Mouse (Mus musculus) ovary, adult 18-20 months (tissue): Measurements from ENCODE around the gene Tmem170.
A peak's percentile ranks its signal among the peaks of the same experiment; 100 is the strongest.
"Not testable (repeated sequence)": the region's sequence is repeated elsewhere in the genome, so short reads cannot be mapped to it uniquely, and the experiment has no call there.

ENCODE experiments used
- DNase-seq: peaks from one replicate; pipeline ENCODE4 v3.0.0; 2022; ENCODE audit warnings: low spot score, mixed read lengths

Tmem170 gene

GRCm38 (mm10) chr8:111875758-111876157 is 792 bp downstream of the Tmem170 start:
- no peak for DNase-seq

GRCm38 (mm10) chr8:111871278-111871677 is 5.3 kb downstream of the Tmem170 start:
- DNase-seq = no peak

DNA sequence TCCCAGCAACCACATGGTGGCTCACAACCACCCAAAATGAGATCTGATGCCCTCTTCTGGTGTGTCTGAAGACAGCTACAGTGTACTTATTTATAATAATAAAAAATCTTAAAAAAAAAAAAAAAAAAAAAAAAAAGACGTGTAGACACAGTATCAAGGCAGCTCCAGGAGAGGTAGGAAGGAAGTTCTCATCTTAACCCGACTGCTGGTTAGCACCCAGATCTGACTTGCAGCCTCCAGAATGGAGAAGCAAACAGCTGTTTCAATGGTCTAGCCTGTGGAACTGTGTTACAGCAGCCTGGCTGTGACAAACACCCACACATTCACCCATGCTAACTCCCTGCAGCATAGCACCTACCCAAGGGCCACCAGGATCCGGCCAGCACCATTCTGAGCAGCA is 6.2 kb downstream of the Tmem170 start:
- DNase-seq = no peak

- no peak for DNase-seq
These were observed 7.9 kb downstream of the Tmem170 start for GRCm38 (mm10) chr8:111868664-111869063.

GRCm38 (mm10) chr8:111865857-111866256 is 10.7 kb downstream of the Tmem170 start:
- DNase-seq = no peak

DNA sequence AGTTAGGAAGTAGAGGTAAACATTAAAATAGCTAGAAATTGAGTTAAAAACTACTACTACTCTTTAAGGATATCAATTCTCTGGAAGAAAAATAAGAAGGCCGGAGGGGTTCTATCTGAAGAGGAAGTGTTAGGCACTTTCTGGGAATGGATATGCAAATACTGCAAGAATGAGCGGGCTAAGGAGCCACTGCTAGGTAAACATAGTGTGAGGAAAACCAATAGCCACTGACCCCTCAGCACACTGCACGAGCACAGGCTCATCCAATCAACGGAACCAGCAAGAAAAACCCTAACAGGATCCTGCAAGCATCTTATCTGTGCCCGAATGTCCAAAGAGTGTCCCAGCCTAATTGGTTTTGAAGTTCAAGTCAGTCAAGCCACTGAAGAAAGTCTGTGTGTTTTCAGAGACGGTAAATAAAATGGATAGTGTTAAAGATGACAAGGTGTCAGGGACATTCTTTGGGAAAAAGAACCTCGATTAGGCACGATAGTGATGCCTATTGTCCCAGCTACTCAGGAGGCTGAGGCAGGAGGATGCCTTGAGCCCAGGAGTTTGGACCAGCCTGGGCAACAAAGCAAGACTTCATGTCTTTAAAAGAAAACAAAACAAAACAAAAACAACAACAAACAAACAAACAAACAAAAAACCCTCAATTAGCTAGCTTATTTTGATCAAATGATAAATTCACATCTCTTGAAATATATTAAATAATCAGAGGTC is 11.3 kb downstream of the Tmem170 start:
- DNase-seq = no peak

DNA sequence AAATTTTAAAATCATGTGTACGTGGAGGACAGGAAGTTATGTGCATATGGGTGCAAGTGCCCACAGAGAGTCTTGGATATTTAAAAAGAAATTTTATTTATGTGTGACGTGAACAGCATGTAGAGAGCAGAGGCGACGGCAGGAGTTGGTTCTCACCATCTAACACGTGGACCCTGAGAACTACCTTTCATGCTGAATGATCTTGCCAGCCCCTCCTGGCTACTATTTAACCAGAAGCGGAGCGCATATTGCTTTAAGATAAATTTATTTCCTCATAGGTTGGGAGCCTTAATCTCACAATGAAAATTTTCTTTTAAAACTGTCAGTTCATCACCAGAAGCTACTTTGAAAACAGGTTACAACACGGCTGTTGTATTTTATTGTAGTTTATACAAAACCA is 11.9 kb downstream of the Tmem170 start:
- DNase-seq = no peak

DNA sequence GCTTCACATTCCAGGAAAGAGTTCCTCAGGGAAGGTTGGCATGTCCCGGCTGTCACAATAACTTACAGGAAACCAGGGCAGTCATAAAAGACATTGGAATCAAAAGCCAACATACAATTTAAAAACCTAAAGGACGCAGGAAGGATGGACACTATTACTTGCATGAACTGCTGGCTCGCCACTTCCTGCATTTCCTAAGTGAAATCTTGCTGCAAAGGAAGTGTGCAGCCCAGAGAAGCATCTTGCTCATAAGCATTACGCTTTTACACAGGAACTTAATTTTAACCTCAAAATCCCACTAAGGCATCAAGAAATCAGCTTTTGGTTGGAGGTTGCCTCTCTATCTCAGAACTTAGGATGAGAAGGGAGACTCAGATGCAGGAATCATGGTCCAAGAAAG is 13.3 kb downstream of the Tmem170 start:
- no peak for DNase-seq

GRCm38 (mm10) chr8:111855977-111856376 is 20.6 kb downstream of the Tmem170 start:
- no peak for DNase-seq

DNA sequence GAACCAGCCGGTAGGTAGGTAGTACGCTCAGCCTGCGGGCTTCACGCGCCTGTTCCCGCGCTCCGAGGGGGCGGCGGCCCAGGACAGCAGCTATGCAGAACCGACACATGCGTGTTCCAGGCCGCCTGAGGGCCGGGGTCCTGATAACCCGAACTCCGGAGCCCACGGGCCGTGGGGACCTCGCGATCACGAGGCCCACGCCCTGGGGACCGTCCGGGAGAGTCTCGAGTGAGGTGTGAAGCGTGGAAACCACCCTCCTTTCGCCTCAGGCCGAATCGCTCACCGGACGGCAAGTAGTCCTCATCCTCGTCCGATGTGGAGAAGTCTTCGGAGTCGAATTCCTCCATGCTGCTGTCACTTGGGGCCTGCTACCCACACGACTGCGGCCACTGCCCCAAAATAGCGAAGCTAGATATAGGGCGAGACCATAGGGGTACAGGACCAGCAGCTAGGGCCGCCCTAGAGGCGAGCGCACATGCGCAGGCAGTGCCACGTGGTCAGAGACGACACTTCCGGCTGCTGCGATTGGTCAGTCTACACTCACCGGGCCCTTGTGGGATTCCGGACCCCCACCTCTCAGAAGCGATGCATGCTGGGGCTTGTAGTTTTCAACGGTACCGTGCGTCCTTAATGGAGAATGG is 22.6 kb downstream of the Tmem170 start, which contains the start of gene Cfdp1:
Gene Cfdp1, minus strand, starts transcription at position 431 of the 641 bp plus-strand sequence.
- DNase-seq = peak; percentile 96

DNA sequence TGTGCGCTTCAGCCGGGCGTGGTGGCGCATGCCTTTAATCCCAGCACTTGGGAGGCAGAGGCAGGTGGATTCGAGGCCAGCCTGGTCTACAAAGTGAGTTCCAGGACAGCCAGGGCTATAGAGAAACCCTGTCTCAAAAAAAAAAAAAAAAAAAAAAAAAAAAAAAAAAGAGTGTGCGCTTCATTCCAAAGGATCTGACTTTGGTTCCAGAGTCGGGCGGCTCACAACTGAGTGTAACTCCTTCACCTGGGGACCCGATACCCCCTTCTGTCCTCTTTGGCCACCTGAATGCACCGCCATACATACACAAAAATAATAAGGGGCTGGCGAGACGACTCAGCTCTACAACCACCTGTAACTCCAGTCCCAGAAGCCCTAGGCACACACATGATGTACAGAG is 23.3 kb downstream of the Tmem170 start:
- not testable (repeated sequence) for DNase-seq

DNA sequence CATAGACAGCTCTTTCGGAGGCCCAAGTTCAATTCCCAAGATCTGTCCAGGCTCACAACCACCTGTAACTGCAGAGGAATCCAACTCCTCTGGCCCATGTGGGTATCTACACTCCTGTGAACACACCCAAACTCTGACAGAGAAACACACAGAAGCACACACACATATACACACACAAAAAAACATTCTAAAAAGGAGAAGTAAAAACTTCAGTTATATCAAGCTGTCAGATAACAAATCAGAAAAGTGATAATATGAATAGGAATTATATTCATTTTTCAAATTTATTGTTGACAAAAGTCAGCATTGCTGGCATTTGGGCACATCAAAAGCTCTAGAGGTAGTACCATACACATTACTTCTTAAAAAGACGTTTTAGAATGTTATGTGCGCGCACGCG is 29.8 kb downstream of the Tmem170 start:
- no peak for DNase-seq

DNA sequence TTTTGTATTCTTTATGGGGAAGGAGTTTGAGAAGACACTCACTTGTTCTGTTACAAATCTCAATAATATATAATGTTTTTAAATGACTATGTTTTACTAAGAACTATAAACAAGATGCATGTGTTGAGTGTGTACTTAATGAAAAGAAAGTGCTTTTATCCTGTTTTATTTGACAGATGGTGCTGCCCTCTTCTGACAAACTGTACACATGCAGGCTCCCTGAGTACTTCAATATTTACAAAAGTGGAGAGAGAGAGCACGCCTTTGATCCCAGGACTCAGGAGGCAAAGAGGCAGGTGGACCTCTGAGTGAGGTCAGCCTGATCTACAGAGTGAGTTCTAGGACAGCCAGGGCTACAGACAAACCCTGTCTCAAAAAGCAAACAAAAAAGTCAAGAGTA is 41.0 kb downstream of the Tmem170 start:
- DNase-seq = no peak

DNA sequence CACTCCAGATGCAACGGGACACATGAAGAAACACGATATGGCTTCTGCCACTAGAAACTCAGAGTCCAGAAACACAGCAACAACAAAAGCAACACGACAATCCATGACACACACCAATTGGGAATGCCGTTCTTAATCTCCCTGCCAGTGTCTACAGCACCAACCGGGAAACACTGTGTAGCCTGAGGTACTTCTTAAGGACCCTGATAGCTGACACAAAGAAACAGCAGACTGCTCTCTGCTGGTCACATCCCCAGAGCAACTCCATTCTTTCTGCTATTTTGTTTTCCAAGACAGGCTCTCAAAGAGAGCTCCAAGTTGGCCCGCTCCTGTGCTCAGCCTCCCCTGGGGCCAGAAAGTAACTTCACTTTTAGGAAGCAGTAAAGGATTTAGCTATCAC is 42.5 kb downstream of the Tmem170 start:
- no peak for DNase-seq

DNA sequence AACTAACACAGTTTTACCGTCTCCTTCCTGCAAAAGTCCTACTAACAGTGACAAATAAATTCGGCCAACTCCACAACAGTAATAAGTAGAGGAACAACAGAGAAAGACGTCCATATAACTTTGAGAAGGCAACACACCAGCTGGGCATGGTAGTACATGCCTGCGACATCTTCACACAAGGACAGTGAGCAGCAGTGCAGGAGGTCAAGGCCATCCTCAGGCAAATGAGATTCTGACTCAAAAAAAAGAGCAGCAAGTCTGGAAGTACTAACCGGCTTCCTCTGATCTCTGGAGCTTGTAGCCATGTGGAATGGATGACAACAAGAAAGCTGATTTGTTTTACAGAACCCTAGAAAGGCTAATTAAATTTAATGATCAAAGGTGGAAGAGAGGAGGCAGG is 43.6 kb downstream of the Tmem170 start:
- no peak for DNase-seq

DNA sequence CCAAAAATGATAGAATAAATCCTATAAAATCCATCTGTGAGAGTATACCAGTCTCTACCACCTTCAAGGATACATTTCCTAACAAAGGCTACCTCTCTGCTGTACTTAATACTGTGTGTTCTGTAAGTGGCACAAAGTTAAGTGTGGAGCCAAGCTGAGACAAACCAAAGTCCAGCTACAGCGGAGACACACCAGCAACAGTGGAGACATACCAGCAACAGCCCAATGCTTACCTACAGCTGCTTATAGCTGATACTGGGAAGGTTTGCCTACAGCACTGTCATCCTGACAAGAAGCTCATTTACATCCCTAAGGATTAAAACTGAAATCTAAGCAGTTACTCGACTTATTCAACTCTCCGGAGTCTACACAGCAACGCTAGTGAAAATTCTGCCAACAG is 44.6 kb downstream of the Tmem170 start:
- no peak for DNase-seq

- DNase-seq = no peak
These were observed 48.0 kb downstream of the Tmem170 start for GRCm38 (mm10) chr8:111828595-111828994.

- DNase-seq = no peak
These were observed 51.3 kb downstream of the Tmem170 start for GRCm38 (mm10) chr8:111825219-111825618.

GRCm38 (mm10) chr8:111824334-111824733 is 52.2 kb downstream of the Tmem170 start:
- DNase-seq = no peak

DNA sequence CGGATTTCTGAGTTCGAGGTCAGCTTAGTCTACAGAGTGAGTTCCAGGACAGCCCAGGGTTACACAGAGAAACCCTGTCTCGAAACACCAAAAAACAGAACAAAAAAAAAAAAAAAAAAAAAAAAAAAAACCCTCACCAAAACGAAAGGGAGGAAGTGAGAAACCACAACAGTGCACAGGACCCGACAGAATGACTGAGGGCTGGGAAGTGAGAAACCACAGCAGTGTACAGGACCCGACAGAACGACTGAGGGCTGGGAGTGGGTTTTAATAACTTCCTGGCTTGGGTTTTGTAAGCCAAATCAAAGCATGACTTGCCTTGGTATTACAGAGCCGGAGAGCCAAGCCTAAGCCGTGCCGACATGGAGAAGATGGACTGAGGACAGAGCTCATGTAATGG is 55.4 kb downstream of the Tmem170 start:
- no peak for DNase-seq

- DNase-seq = no peak
These were observed 55.9 kb downstream of the Tmem170 start for GRCm38 (mm10) chr8:111820691-111821090.

GRCm38 (mm10) chr8:111820018-111820417 is 56.5 kb downstream of the Tmem170 start:
- DNase-seq = no peak

DNA sequence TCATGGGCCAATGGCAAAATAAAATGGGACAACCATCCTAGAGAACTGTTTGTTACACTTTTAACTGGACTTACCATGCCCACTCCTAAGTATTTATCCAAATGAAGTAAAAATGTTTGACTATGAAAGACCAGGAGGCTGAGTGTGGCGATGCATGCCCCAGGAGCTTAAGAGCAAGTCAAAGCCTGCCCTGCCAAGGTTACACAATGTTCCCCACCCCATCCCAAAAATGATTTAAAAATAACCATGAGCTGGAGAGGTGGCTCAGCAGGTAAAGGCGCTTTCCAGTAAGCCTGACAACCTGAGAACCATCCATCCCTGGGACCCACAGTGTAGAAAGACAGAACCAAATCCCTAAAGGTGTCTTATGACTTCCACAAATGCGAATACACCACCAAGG is 58.0 kb downstream of the Tmem170 start:
- no peak for DNase-seq

DNA sequence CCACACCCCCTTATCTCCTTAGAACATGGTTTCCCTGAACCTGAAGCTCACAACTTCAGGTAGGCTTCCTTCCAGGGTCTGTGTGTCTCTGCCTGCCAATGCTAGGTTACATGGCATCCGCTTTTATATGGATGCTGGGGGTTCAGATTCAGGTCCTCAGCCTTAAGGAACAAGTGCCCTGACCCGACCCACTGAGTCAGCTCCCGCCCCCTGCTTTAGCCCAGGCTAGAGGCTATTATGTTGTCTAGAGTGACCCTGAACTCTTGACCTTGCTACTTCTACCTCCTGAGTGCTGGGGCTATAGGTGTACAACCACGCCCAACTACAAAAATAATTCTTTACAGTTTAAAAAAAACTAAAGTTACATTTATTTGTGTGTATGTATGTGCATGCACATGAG is 61.5 kb downstream of the Tmem170 start:
- DNase-seq = no peak
